Mouse (Mus musculus) inflammation-experienced regulatory T-cells, adult 6 months (primary cell): ENCODE data around the gene Prrg3. TPM values are rescaled to one million over a fixed set of nuclear protein-coding genes. Genes with fewer than 3 reads are reported as not detected.
"Not testable (repeated sequence)": the region's sequence is repeated elsewhere in the genome, so short reads cannot be mapped to it uniquely, and the experiment has no call there.

Experiments
- ATAC-seq: one replicate; pipeline ENCODE4 v1.8.0; 2017
- polyA plus RNA-seq, 3 experiments: library from polyadenylated mRNA; unstranded; fragments of 100-300 nt; shearing (Covaris generic); gene quantifications; one replicate each; pipeline ENCODE4 v1.2.1; 2017

Prrg3 gene
- not detected for polyA plus RNA-seq

- no peak for ATAC-seq
These were observed at the start of gene Prrg3 for GRCm38 (mm10) chrX:71962073-71963051. Gene Prrg3, plus strand, starts transcription at chrX:71962624.

- no peak for ATAC-seq
These were observed 15.8 kb upstream of the Prrg3 start for GRCm38 (mm10) chrX:71946631-71947030.

- no peak for ATAC-seq
These were observed 4.1 kb upstream of the Prrg3 start for GRCm38 (mm10) chrX:71958366-71958765.

GRCm38 (mm10) chrX:71963275-71963912, 970 bp downstream of the Prrg3 start:
- ATAC-seq, result no peak

GRCm38 (mm10) chrX:71968216-71968615, 5.8 kb downstream of the Prrg3 start:
- ATAC-seq, result no peak

- ATAC-seq, result no peak
These were observed 6.4 kb downstream of the Prrg3 start for GRCm38 (mm10) chrX:71968816-71969215.

GRCm38 (mm10) chrX:71971325-71971724, 8.9 kb downstream of the Prrg3 start:
- ATAC-seq, result no peak

GRCm38 (mm10) chrX:71972686-71973085, 10.3 kb downstream of the Prrg3 start, which contains the start of gene Fate1:
Gene Fate1, plus strand, starts transcription at chrX:71972986.
- ATAC-seq, result no peak

- not testable (repeated sequence) for ATAC-seq
These were observed 15.3 kb downstream of the Prrg3 start for GRCm38 (mm10) chrX:71977681-71978080.

- ATAC-seq, result no peak
These were observed 18.0 kb downstream of the Prrg3 start for GRCm38 (mm10) chrX:71980443-71980842.

- ATAC-seq, result no peak
These were observed 18.9 kb downstream of the Prrg3 start for GRCm38 (mm10) chrX:71981322-71981721.

GRCm38 (mm10) chrX:71983205-71983604, 20.8 kb downstream of the Prrg3 start:
- ATAC-seq, result no peak

GRCm38 (mm10) chrX:71983775-71984174, 21.4 kb downstream of the Prrg3 start:
- no peak for ATAC-seq

- ATAC-seq, result no peak
These were observed 29.1 kb downstream of the Prrg3 start, which contains the start of gene Cnga2 for GRCm38 (mm10) chrX:71991549-71991948. Gene Cnga2, plus strand, starts transcription at chrX:71991849.

- no peak for ATAC-seq
These were observed 33.5 kb downstream of the Prrg3 start for GRCm38 (mm10) chrX:71995972-71996371.

GRCm38 (mm10) chrX:72009930-72010329, 47.5 kb downstream of the Prrg3 start:
- ATAC-seq, result no peak

- ATAC-seq, result no peak
These were observed 49.8 kb downstream of the Prrg3 start for GRCm38 (mm10) chrX:72012236-72012635.

GRCm38 (mm10) chrX:72012804-72013203, 50.4 kb downstream of the Prrg3 start:
- ATAC-seq, result no peak

GRCm38 (mm10) chrX:72022241-72022640, 59.8 kb downstream of the Prrg3 start:
- no peak for ATAC-seq
